Mouse (Mus musculus) embryonic fibroblast, embryonic 13.5 days (primary cell): ENCODE data around the gene Map4k4.

Source experiments
- CTCF ChIP-seq: IDR thresholded peaks from 2 replicates; pipeline ENCODE4 v1.5.1; 2011; ENCODE audit warnings: mild to moderate bottlenecking, control low read depth, low read length, moderate library complexity, borderline replicate concordance; ENCODE audit not compliant: insufficient read depth
- POLR2A ChIP-seq: IDR thresholded peaks from 2 replicates; pipeline ENCODE4 v1.6.1; 2011; ENCODE audit warnings: low read depth, mild to moderate bottlenecking, control low read depth, low read length, moderate library complexity

DNA sequence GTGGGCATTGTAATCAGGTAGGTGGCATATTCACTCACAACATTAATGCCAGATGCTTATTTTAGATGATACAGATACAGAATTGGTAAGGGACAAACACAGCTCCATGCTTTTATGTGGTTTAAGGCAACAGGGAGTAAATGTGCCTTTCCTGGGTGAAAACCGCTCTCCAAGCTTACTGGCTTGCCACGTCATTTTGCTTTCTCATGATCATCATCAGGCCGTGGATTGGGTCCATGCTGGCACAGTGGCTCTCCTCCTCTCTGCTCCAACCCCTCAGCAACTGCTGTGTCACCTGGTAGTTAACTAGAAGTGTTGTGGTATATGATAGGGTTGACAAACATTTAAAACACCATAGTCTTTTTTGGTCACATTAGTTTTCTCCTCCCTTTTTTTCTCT is 21.3 kb downstream of the Map4k4 start:
- TF ChIP-seq POLR2A: no peak
- TF ChIP-seq CTCF: no peak
